Mouse (Mus musculus) granulocyte monocyte progenitor cell, adult 5-6 weeks (primary cell): Measurements from ENCODE around the gene Cyp4f14. TPM values are rescaled to one million over a fixed set of nuclear protein-coding genes. Genes with fewer than 3 reads are reported as not detected.
"Not testable (repeated sequence)": the region's sequence is repeated elsewhere in the genome, so short reads cannot be mapped to it uniquely, and the experiment has no call there.

Source experiments
- ATAC-seq: replicated peaks from 2 replicates; pipeline ENCODE4 v1.8.0; 2016; ENCODE audit warnings: mild to moderate bottlenecking, moderate TSS enrichment, inconsistent platforms; ENCODE audit not compliant: poor library complexity, severe bottlenecking
- total RNA-seq, 2 experiments: library from RNA; stranded (forward) in 1 of 2; stranded (reverse) in 1 of 2; fragments of 200-712, 200-1000 nt in 1 of 2; fragments of >200 nt in 1 of 2; fragmentation: Nextera tagmentation in 1 of 2; gene quantifications; 2 replicates each; pipeline ENCODE4 v1.2.3; 2014 to 2017

Gene Cyp4f14
- total RNA-seq, 2 experiments from 2014 or later = not detected

DNA sequence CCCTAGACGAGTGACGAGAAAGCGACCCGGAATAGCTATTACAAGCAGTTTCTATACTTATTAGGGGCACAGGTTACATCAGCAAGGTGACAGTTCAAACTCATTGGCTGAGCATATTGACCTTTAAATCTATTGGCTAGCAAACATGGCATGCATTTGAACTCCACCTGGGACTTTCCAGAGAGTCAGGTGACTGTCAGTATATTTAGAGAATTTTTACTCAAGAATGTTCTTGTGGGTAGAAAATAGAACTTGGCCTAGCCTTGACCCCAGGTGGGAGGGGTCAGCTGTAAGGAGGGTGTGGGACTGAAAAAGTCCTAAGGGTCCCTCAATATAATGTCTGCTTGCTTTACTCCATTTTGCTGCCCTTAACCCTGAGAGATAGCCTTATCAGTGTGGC is 21.7 kb downstream of the Cyp4f14 start:
- no peak for ATAC-seq

- ATAC-seq = no peak
Observed at GRCm38 (mm10) chr17:32893901-32894300, 23.2 kb downstream of the Cyp4f14 start.

DNA sequence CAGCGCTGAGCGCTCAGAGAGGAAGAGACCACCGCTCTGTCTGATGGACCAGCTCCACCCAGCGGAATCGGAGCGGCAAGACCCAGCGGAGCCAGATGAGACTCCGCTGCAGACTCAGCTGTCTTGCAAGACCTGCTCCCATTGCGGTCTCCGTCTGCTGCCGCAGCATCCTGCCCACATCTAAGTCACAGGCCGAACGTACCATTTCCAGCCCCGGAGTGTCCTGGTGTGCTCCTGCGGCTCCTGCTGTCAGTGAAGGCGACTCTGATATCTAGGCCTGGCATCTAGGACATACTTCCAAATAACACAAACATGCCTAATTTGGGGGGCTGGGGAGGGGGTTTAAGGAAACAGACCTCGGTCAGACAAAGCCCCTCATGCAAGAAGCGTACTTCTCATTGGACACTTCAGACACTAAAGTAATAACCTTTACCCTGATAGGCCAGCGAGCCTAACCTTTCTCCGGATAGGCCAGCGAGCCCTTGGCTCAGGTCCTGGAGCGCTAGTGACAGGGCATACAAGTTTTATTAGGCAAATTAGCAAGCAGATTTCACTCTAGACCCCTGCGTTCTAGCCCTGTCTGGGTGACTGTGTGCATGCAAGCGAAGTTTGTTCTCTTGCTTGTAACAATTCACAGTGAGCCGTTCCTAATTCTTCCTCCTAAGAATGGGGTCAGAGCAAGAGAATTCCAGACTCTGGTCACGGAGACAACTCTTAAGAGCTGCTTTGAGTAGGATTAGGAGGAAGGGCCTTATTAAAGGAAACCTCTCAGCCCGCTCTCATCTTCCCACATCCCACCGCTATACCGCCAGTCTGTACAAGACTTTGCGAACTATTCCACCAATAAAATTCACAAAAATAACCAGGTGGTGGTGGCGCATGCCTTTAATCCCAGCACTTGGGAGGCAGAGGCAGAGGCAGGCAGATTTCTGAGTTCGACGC is 25.6 kb downstream of the Cyp4f14 start, which contains the start of gene Zfp870:
TSS of gene Zfp870 (minus strand) at position 404 of the 942 bp plus-strand sequence.
- ATAC-seq = peak; percentile 98

DNA sequence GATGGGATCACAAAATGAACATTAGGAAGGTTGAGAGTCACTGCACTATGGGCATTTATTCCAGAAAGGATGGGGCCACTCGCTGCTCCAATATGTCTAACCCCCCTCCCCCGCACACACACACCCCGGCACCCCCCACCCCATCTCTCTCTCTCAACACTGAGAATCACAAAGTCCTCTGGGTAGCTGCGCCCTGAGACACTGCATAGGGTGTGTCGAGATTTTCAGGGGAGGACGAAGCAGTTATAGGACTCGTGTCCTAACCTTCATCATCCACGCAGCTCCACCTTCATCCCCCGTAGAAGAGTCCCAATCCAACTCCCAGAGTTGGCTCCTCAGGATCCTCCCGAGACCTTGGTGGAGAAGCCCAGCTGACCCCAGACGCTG is 26.3 kb downstream of the Cyp4f14 start:
- no peak; the same call in 1 of the 2 replicates for ATAC-seq

GRCm38 (mm10) chr17:32889611-32890010 is 27.5 kb downstream of the Cyp4f14 start:
- ATAC-seq = no peak

- ATAC-seq = no peak
Observed at GRCm38 (mm10) chr17:32880320-32881218, 36.6 kb downstream of the Cyp4f14 start.

- no peak for ATAC-seq
Observed at GRCm38 (mm10) chr17:32878773-32879172, 38.4 kb downstream of the Cyp4f14 start.

DNA sequence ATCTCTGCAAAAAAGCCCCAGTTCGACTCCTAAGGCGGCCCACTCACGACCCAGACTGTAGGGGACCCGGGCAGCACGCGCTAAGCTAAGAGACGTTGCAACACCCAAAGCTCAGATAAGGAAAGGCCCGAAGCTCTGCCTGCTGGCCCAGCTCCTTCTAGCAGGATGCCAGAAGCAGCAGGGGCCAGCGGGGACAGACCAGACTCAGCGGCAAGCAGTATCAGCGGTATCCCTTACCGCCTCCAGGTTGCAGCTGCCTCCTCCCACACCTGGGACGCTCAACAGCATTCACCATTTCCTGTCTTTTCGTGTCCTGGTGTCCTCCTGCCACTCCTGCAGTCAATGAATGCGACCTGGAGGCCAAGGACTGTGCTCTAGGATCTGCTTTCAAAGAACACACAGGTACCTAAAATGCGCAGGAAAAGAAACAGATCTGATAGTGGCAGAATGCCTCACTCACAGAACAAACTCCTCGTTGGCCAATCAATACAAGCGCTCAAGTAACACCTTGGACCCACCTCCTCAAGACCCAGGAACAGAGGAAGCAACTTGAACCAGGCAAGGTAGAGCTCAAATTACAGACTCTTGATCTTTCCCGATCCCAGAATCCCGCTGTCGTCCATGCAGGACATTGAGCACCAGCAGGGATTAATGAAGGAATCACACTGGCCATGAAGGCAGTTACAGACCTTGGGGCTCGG is 39.5 kb downstream of the Cyp4f14 start:
- no peak for ATAC-seq

DNA sequence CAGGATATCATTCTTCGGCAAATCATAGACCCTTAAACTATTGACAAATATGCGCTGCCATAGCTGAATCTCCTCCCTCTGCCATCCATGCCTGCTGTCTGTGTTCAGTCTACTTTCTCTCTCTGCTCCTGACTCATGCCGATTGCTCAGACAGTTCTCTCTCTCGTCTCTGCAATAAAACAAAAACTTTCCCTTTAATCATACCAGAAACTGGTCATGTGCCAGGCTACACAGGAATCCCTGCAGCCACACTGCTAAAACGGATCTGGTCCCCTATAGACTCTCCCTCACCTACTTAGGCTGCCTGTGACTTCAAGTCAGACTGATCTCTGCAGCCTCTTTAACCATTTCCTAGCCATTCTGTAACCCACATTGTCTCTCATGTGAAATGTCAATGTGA is 44.4 kb downstream of the Cyp4f14 start:
- ATAC-seq = no peak

DNA sequence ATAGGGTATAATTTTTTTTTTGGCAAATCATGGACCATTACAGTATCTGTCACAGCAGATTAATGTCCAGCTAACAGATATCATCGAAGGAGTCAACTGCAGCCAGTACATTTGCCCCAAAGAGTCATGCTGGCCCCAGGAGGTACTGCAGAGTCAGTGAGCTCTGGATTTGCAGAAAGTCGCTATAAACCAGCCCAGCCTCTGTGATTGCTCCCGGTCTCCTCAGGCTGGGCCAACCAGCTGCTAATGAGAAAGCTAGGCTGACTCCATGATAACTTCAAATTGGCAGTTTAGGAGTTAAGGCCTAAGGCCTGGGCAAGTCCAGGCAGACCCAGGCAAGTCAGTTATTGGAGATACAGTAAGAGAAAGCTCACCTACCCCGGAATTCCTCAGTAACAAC is 45.1 kb downstream of the Cyp4f14 start:
- ATAC-seq = no peak

DNA sequence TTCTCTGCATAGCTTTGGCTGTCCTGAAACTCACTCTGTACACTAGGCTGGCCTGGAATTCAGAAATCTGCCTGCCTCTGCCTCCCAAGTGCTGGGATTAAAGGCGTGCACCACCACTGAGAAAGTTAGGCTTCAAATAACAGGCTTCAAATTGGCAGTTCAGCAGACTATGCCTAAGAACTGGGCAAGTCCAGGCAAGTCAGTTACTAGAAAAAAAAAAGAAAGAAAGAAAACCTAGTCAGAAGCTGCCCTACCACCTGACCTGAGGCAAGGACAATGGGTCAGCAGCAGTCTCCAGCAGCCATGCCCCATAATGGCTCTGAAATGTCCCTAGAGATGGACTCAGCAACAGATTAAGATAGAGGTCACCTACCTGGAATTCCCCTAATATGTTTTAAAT is 45.7 kb downstream of the Cyp4f14 start:
- no peak for ATAC-seq

DNA sequence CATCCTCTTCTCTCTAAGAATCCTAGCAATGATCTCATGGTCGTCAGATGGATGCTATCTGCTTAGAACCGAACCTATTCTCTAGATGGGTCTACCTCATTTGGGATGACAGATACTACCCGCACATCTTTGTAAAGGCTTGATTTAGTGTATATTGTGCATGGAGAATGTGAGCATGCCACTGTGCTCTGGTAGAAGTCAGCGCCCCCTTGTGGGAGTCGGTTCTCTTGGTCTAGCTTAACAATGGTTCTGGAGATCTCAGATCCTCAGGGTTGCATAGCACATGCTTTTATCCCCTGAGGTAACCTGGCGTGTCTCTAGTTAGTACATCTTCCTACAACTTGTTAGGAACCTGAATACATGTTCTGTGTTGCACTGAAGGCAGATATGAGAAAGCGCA is 49.9 kb downstream of the Cyp4f14 start:
- ATAC-seq = peak; percentile 59

- ATAC-seq = not testable (repeated sequence)
Observed at GRCm38 (mm10) chr17:32856713-32857112, 60.4 kb downstream of the Cyp4f14 start.

Other genes starting within 250 kb of the Cyp4f14 start
- gene Cyp4f15, start 231.7 kb downstream of the Cyp4f14 start, total RNA-seq (2014; fragmentation: Nextera tagmentation) = not detected in 2 replicates
- gene Cyp4f15, start 231.7 kb downstream of the Cyp4f14 start, total RNA-seq (2017) = not detected in 2 replicates
- gene Zfp871, start 129.1 kb downstream of the Cyp4f14 start, total RNA-seq (2014; fragmentation: Nextera tagmentation) = 31.1 and 57.1 TPM in 2 replicates
- 17.7 and 26.1 TPM in 2 replicates for gene Zfp871, start 129.1 kb downstream of the Cyp4f14 start, total RNA-seq (2017)
- gene Zfp811, start 107.4 kb downstream of the Cyp4f14 start, total RNA-seq (2014; fragmentation: Nextera tagmentation) = not detected in 2 replicates
- not detected in 2 replicates for gene Zfp811, start 107.4 kb downstream of the Cyp4f14 start, total RNA-seq (2017)
- 10.1 and 18.5 TPM in 2 replicates for gene Zfp799, start 87.1 kb downstream of the Cyp4f14 start, total RNA-seq (2014; fragmentation: Nextera tagmentation)
- 6.5 and 10.6 TPM in 2 replicates for gene Zfp799, start 87.1 kb downstream of the Cyp4f14 start, total RNA-seq (2017)
- 2.3 and 6.2 TPM in 2 replicates for gene Zfp870, start 25.7 kb downstream of the Cyp4f14 start, total RNA-seq (2014; fragmentation: Nextera tagmentation)
- gene Zfp870, start 25.7 kb downstream of the Cyp4f14 start, total RNA-seq (2017) = 2.5 and 5.9 TPM in 2 replicates
- gene Cyp4f13, start 30.1 kb upstream of the Cyp4f14 start, total RNA-seq (2014; fragmentation: Nextera tagmentation) = 10.3 and 15.2 TPM in 2 replicates
- gene Cyp4f13, start 30.1 kb upstream of the Cyp4f14 start, total RNA-seq (2017) = 8.5 and 12.9 TPM in 2 replicates
- gene Zfp472, start 48.5 kb upstream of the Cyp4f14 start, total RNA-seq (2014; fragmentation: Nextera tagmentation) = 9.7 and 15.5 TPM in 2 replicates
- gene Zfp472, start 48.5 kb upstream of the Cyp4f14 start, total RNA-seq (2017) = 15.9 and 19.6 TPM in 2 replicates
- 7.4 and 8.9 TPM in 2 replicates for gene Zfp952, start 75.8 kb upstream of the Cyp4f14 start, total RNA-seq (2014; fragmentation: Nextera tagmentation)
- gene Zfp952, start 75.8 kb upstream of the Cyp4f14 start, total RNA-seq (2017) = 10.3 and 10.9 TPM in 2 replicates
- gene Zfp763, start 116.1 kb upstream of the Cyp4f14 start, total RNA-seq (2014; fragmentation: Nextera tagmentation) = 3.2 TPM in 2 replicates
- gene Zfp763, start 116.1 kb upstream of the Cyp4f14 start, total RNA-seq (2017) = 11.2 and 14.5 TPM in 2 replicates
- gene 4921501E09Rik, start 150.7 kb upstream of the Cyp4f14 start, total RNA-seq (2014; fragmentation: Nextera tagmentation) = not detected in 2 replicates
- not detected in 2 replicates for gene 4921501E09Rik, start 150.7 kb upstream of the Cyp4f14 start, total RNA-seq (2017)
- 1.2 and 12.9 TPM in 2 replicates for gene Zfp563, start 172.0 kb upstream of the Cyp4f14 start, total RNA-seq (2014; fragmentation: Nextera tagmentation)
- 1.6 and 3.3 TPM in 2 replicates for gene Zfp563, start 172.0 kb upstream of the Cyp4f14 start, total RNA-seq (2017)
- gene Morc2b, start 222.3 kb upstream of the Cyp4f14 start, total RNA-seq (2014; fragmentation: Nextera tagmentation) = not detected in 2 replicates
- not detected in 2 replicates for gene Morc2b, start 222.3 kb upstream of the Cyp4f14 start, total RNA-seq (2017)